Mouse (Mus musculus): ENCODE results near the gene H2-DMb2.

GRCm38 (mm10) chr17:34188986-34189385 is 45.9 kb downstream of the H2-DMb2 start:
- TF ChIP-seq POLR2A (IDR thresholded peaks at IDR 0.05; ENCODE audit: borderline replicate concordance, insufficient read depth, low read length) (no peak), CTCF (IDR thresholded peaks at IDR 0.05; ENCODE audit: borderline replicate concordance, insufficient read depth, low read depth, low read length) (no peak)

Measured in cerebellum, adult 2 months (tissue).